Mouse (Mus musculus) stomach, embryonic 15.5 days (tissue): ENCODE data around the gene Gm20696. TPM values are rescaled to one million over a fixed set of nuclear protein-coding genes. Genes with fewer than 3 reads are reported as not detected.

Experiments used
- ATAC-seq: fragments of 200-750 bp; cut with Nextera tagmentation; 2 replicates; pipeline ENCODE4 v1.8.0; 2017; ENCODE audit warnings: low read depth, moderate number of reproducible peaks, moderate TSS enrichment; ENCODE audit not compliant: insufficient read depth, low FRiP score
- H3K27ac ChIP-seq: fragments of 300-500 bp; sonication (generic); 2 replicates; pipeline ENCODE4 v1.5.1; 2015; ENCODE audit warnings: mild to moderate bottlenecking, inconsistent platforms
- H3K27me3 ChIP-seq: fragments of 300-500 bp; sonication (generic); replicated peaks from 2 replicates; pipeline ENCODE4 v1.6.1; 2015; ENCODE audit warnings: inconsistent platforms
- H3K36me3 ChIP-seq: fragments of 300-500 bp; sonication (generic); 2 replicates; pipeline ENCODE4 v1.6.1; 2015; ENCODE audit warnings: inconsistent platforms
- H3K4me1 ChIP-seq: fragments of 300-500 bp; sonication (generic); 2 replicates; pipeline ENCODE4 v1.6.1; 2015; ENCODE audit warnings: inconsistent platforms
- H3K4me2 ChIP-seq: fragments of 300-500 bp; sonication (generic); 2 replicates; pipeline ENCODE4 v1.6.1; 2015; ENCODE audit warnings: mild to moderate bottlenecking, inconsistent platforms
- H3K4me3 ChIP-seq: fragments of 300-500 bp; sonication (generic); replicated peaks from 2 replicates; pipeline ENCODE4 v1.5.1; 2015; ENCODE audit warnings: inconsistent platforms
- H3K9ac ChIP-seq: fragments of 300-500 bp; sonication (generic); 2 replicates; pipeline ENCODE4 v1.6.1; 2015; ENCODE audit warnings: inconsistent platforms
- H3K9me3 ChIP-seq: fragments of 300-500 bp; sonication (generic); 2 replicates; pipeline ENCODE4 v1.6.1; 2016; ENCODE audit warnings: inconsistent platforms
- WGBS: fragments of 180-500 bp; shearing (Covaris S2); methylation state at CpG from one replicate; pipeline ENCODE4 v1.1.7; 2015; 5-methylcytosine and 5-hydroxymethylcytosine counted together
- polyA plus RNA-seq: library from polyadenylated mRNA; unstranded; fragments of >200 nt; fragmentation: Nextera tagmentation; extraction: Ambion mirVana; gene quantifications from 2 replicates; pipeline ENCODE4 v1.2.1, GENCODE M21; 2015

Gm20696 gene
- polyA plus RNA-seq, 1 experiment from 2014 or later: 4.6 TPM

DNA sequence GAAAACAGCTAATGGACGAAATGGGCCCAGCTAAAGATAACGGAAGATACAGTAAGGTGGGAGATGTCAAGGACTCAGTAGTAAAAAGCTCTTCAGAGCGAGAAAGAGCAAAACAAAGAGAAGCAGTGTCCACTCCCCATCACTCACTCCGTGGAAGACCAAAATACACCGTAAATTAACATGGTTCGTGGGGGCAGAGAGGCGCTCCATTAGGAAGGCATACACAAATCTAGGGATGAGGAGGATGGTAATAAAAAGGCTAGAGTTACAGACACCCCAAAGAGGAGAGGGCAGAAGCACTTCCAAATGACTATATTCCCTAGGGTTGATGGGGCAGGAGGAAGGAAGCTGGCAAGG, 390.3 kb downstream of the Gm20696 start:
- no peak overlapping the region; the same call in 1 of the 2 replicates for H3K4me2 ChIP-seq
- no peak for ATAC-seq
- WGBS: 40% methylated on average over 7 of the region's 7 CpGs

DNA sequence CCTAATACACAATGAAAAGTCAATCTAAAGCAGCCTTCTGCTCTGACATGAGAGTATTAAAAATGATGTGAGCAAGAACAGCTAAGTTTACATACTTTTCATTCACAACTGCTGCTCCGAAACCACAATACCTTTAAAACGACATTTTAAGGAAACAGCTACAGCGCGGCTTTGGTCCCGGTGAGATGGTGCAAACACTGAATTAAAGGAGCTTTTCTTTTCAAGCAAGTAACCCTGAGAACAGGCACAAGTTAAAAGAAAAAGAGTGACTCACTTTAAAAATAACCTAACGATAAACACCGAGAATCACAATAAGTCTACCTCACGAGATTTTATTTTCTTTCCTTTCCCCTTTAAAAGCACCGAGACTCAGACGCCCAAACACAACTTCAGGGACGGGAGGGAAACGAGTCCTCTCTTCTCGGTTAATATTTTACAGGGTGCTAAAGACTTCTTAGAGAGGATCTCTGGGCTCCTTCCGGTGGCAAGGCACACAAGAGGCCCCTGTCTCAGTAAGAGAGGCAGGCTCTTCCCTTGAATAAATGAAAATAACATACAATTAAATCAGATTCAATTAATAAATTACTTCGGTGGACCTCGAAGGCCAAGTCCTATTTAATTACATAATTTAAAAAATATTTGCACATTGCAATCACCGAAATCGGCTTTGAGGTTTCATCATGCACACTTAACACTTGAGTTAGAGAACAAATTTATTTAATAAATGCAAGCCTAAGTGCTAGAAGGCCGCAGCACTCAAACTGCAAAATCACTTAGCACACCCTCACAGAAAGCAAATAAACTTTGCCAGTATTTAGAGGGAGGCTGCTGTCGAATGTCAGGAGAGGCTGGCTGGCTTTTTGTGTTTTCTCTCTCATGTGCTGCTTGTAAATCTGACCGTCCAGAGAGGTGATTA, 391.0 kb downstream of the Gm20696 start:
- Histone ChIP-seq H3K27ac (peak overlapping the region; percentile 52), H3K4me1 (peaks cover 12% of the 10 kb centered on the region; the same call in 1 of the 2 replicates), H3K36me3 (no peaks in the 10 kb centered on the region), H3K9ac (no peak overlapping the region), H3K4me2 (peak overlapping the region; percentile 28; the same call in 1 of the 2 replicates), H3K4me3 (no peak overlapping the region; the same call in 1 of the 2 replicates), H3K9me3 (no peaks in the 10 kb centered on the region), H3K27me3 (no peaks in the 10 kb centered on the region)
- no peak for ATAC-seq
- 22% methylated on average over 21 of the region's 21 CpGs for WGBS

More for the DNA sequence above, 390.3 kb downstream of the Gm20696 start:
- Histone ChIP-seq H3K27me3 (no peaks in the 10 kb centered on the region), H3K4me1 (peaks cover 12% of the 10 kb centered on the region; the same call in 1 of the 2 replicates), H3K4me3 (no peak overlapping the region), H3K27ac (peak overlapping the region; percentile 52), H3K9ac (no peak overlapping the region), H3K9me3 (no peaks in the 10 kb centered on the region), H3K36me3 (no peaks in the 10 kb centered on the region)

DNA sequence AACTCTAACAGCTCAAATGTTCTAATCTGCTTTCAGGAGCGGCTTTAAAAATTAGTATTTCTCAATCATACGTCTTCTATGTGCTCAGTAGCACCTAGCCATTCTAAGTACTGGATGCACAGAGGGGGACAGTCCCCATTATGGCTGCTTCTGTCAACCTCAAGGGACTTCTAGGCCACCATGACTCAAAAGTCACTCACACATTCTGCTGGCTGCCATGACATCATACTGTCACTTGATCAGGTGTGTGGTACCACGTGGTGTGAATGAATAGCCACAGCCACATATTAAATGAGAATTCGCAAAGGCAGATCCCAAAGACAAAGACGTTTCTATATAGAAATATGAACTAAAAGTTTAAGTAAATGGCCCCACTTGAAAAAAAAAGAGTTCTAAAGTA, 391.9 kb downstream of the Gm20696 start:
- H3K4me2 ChIP-seq: no peak overlapping the region
- no peaks in the 10 kb centered on the region for H3K36me3 ChIP-seq
- H3K27ac ChIP-seq: no peak overlapping the region; the same call in 1 of the 2 replicates
- 81% methylated on average over 5 of the region's 5 CpGs for WGBS
- ATAC-seq: no peak
- no peak overlapping the region for H3K4me3 ChIP-seq
- H3K9me3 ChIP-seq: no peaks in the 10 kb centered on the region
- no peak overlapping the region for H3K9ac ChIP-seq
- no peaks in the 10 kb centered on the region for H3K27me3 ChIP-seq
- peaks cover 12% of the 10 kb centered on the region; the same call in 1 of the 2 replicates for H3K4me1 ChIP-seq

DNA sequence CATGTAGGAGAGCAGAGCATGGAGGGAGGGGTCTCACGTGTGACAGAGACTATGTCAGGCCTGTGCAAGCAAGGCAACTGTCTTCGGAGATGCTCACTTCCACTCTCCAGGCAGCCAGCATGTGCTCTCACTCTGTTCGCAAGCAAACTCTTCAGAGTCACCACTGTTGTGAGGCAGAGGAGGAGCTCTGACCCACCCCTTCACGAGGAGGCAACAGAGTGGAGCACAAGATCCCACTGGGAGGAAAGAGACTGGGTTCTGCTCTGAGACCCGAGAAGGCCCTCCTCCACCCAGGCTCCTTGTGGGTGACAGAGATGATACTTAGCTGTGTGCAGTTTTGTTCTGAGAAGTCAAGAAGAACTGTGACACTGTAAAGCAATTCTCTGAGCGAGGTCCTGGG, 392.4 kb downstream of the Gm20696 start:
- ATAC-seq: 0 out of 2 replicates have a peak, but pooled peaks have one; percentile 21

DNA sequence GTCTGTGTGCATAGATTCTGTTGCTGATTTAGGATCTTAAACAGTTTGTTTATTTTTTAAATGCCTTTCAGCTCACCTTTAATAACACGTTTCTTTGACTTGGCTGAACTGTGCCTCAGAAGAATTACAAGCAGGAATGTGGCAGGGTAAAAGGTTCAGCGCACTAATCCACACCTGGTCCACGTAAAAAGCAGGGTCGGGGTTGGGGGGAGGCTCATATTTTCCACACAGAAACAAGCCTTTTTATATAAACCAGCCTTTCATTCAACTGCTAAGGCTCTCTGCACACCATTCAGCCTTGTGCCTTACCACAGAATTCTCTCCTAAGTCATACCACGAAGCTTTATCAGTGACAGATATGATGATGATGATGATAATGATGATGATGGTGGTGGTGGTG, 393.4 kb downstream of the Gm20696 start:
- ATAC-seq: no peak
- H3K36me3 ChIP-seq: no peaks in the 10 kb centered on the region
- H3K9me3 ChIP-seq: no peaks in the 10 kb centered on the region

More for the DNA sequence above, 392.4 kb downstream of the Gm20696 start:
- H3K36me3 ChIP-seq: no peaks in the 10 kb centered on the region
- H3K9me3 ChIP-seq: no peaks in the 10 kb centered on the region
- H3K9ac ChIP-seq: no peak overlapping the region
- no peak overlapping the region for H3K27ac ChIP-seq
- no peak overlapping the region for H3K4me2 ChIP-seq
- peaks cover 12% of the 10 kb centered on the region; the same call in 1 of the 2 replicates for H3K4me1 ChIP-seq
- no peaks in the 10 kb centered on the region for H3K27me3 ChIP-seq
- WGBS: 65% methylated on average over 6 of the region's 6 CpGs
- no peak overlapping the region for H3K4me3 ChIP-seq

DNA sequence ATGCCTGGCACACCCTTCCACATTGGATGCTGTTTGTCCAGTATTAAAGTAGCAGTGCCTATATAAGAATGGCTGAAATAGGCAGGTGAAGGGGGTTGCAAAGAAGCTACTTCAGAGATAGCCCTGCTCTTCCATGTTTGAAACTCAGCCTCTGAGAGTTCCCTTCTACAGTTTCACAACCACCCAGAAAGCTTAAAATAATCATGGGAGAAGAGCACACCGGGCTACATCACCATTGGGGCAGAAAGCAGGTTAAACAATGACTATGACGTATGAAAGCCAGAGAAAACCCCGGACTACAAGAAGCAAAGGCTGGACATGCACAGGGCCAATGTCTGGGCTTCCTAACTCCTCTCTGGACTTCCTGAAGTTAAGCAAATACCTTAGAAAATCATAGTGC, 394.4 kb downstream of the Gm20696 start:
- no peaks in the 10 kb centered on the region for H3K9me3 ChIP-seq
- H3K4me2 ChIP-seq: no peak overlapping the region
- WGBS: 62% methylated on average over 3 of the region's 3 CpGs
- H3K9ac ChIP-seq: no peak overlapping the region
- H3K36me3 ChIP-seq: no peaks in the 10 kb centered on the region
- H3K27me3 ChIP-seq: no peaks in the 10 kb centered on the region
- H3K4me1 ChIP-seq: peaks cover 12% of the 10 kb centered on the region; the same call in 1 of the 2 replicates
- H3K4me3 ChIP-seq: no peak overlapping the region
- no peak overlapping the region for H3K27ac ChIP-seq
- ATAC-seq: no peak

More for the DNA sequence above, 393.4 kb downstream of the Gm20696 start:
- Histone ChIP-seq H3K27ac (0 out of 2 replicates have a peak overlapping the region, but pooled peaks have one; percentile 31), H3K4me3 (no peak overlapping the region), H3K4me1 (peaks cover 12% of the 10 kb centered on the region; the same call in 1 of the 2 replicates), H3K9ac (no peak overlapping the region), H3K27me3 (no peaks in the 10 kb centered on the region), H3K4me2 (no peak overlapping the region)
- WGBS: 47% methylated on average over 5 of the region's 5 CpGs

DNA sequence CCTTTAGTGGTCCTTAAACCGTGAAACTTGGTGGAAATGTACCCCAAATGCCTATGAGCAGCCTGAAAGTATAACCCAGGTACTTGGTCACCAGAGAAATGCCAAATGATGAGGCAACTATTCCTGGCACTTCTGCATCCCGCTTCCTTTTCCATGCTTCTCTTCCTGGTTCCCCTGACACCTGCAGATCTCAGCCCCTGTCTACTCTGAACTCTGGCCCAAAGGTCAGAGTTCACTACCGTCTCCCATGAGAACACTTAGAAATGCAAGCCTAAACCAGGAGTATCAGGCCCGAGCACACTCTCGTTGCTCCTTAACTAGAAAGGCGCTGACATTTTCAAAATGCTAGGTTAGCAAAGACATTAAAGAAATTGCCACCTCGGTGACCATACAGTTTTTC, 394.9 kb downstream of the Gm20696 start:
- WGBS: 75% methylated on average over 7 of the region's 7 CpGs
- Histone ChIP-seq H3K4me3 (no peak overlapping the region), H3K27ac (no peak overlapping the region), H3K36me3 (no peaks in the 10 kb centered on the region), H3K9me3 (no peaks in the 10 kb centered on the region), H3K9ac (no peak overlapping the region), H3K4me1 (peaks cover 12% of the 10 kb centered on the region; the same call in 1 of the 2 replicates), H3K27me3 (no peaks in the 10 kb centered on the region), H3K4me2 (no peak overlapping the region)
- ATAC-seq: no peak

DNA sequence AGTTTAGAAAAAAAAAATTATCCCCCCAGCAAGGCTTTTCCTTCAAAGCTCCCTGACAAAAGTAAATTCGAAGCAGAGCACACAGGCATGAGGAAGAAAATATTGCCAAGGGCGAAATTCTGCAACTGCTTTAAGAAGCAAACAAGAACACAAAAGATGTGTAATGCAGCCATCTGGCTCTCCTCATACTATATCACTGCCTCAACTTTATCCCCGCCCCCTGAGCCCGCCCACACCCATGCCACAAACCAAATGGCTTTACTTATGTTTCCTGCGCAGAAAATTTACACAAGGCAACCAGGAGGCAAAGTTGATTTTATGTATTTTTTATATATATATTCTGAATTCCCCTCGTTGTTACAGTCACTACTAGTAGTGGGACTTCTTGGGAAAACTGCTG, 396.7 kb downstream of the Gm20696 start:
- H3K4me2 ChIP-seq: no peak overlapping the region
- WGBS: 33% methylated on average over 6 of the region's 6 CpGs
- no peaks in the 10 kb centered on the region for H3K9me3 ChIP-seq
- H3K27ac ChIP-seq: no peak overlapping the region
- no peak overlapping the region for H3K4me3 ChIP-seq
- no peaks in the 10 kb centered on the region for H3K27me3 ChIP-seq
- peaks cover 18% of the 10 kb centered on the region for H3K4me1 ChIP-seq
- no peaks in the 10 kb centered on the region for H3K36me3 ChIP-seq
- no peak for ATAC-seq
- H3K9ac ChIP-seq: no peak overlapping the region

DNA sequence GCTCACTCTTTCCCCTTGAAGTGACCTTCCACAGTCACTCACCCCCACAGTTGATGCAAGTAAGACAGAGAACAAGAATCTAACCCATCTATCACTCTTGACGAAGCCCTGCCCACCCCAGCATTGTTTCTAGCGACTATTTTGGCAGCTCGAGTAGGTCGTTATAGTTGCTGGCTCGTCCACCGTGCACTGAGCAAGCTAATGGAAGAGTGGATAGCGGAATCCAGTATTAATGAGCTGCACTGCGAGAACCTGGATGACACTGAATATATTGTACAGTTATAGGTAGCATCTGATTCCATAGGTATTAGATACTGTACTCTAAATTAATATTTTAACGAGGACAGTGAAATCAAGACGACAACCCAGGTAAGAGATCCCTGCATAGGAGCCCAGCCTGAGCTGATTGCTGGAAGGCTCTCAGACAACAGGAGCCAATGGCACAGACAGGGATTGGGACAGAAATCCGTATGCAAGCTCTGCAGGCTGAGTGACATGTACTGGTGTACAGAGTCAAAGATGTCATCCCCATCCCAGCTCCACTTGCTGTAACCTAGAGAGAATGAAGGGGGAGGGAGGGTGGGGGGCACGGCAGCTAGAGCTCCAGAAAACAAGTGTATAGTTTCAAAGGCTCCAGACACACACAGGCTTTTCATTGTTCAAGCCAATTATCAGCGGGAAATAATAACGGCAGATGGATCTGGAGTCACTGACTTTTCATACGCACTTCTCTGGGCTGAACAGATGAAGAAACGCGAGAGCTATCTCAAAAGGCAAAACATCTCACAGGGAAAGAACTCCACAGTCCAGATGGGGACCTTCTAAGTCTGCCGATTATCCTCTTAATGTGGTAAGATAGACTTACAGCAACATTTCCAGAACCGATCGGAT, 398.2 kb downstream of the Gm20696 start:
- Histone ChIP-seq H3K27ac (no peak overlapping the region), H3K27me3 (no peaks in the 10 kb centered on the region), H3K4me2 (no peak overlapping the region), H3K9me3 (no peaks in the 10 kb centered on the region), H3K4me1 (peaks cover 31% of the 10 kb centered on the region), H3K4me3 (no peak overlapping the region), H3K9ac (no peak overlapping the region), H3K36me3 (no peaks in the 10 kb centered on the region)
- ATAC-seq: no peak
- WGBS: 62% methylated on average over 20 of the region's 20 CpGs

DNA sequence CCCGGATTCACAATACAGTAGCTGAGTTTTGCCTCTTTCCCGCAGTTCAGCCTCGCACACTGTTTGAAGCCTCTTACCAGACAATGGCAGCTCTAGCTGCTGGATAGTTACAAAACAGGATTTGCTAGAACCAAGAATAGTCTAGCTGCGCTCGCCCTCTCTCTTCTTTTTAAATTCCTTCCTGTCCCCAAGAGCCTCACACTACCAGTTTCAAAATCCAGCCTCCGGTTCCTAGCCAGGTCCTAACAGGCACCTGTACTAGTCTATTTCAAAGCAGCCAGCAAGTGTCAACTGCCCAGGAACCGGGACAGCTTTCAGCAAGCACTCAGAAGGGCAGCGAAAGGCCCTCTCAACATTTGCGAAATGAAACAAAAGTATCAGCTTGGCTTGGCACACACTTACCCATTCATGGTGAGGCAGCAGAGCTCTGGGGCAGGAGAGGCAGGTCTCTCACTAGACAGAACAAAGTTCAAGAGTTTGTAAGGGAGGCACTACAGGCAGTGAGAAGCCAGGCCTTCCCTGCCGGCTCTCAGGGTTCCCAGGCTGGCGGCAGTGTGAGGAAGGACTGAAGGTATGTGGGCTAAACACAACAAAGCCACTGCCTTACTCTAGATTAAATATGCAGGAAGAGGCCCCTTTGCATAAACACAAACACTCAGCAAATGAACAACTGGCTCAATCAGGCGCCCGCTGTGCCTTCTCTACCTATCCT, 400.5 kb downstream of the Gm20696 start:
- WGBS: 28% methylated on average over 13 of the region's 13 CpGs
- H3K27ac ChIP-seq: peak overlapping the region; percentile 85
- H3K27me3 ChIP-seq: no peaks in the 10 kb centered on the region
- no peaks in the 10 kb centered on the region for H3K9me3 ChIP-seq
- peak; percentile 54; the same call in 1 of the 2 replicates for ATAC-seq
- no peaks in the 10 kb centered on the region for H3K36me3 ChIP-seq
- H3K4me1 ChIP-seq: peaks cover 38% of the 10 kb centered on the region
- peak overlapping the region; percentile 18 for H3K4me3 ChIP-seq
- H3K9ac ChIP-seq: no peak overlapping the region
- peak overlapping the region; percentile 42 for H3K4me2 ChIP-seq

DNA sequence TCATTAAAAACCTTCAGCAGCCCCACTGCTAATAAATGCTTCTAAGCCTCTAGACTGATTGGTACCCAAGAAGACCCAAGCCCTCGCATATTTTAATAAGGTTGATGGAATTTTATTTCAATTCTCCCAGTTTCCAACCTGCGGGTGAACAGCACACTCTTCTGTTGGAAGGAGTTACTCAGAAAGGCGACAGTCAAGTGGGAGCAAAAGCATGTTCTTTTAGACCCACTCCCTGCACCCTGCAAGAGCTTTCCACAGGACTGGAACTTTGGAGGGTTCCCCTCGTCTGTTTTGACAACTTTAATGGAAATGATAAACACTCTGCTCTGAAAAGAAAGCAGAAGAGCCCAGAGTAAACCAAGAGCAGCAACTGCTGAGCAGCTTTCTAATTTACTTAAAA, 401.4 kb downstream of the Gm20696 start:
- 23% methylated on average over 4 of the region's 4 CpGs for WGBS
- H3K4me1 ChIP-seq: peaks cover 39% of the 10 kb centered on the region
- no peaks in the 10 kb centered on the region for H3K9me3 ChIP-seq
- H3K36me3 ChIP-seq: no peaks in the 10 kb centered on the region
- H3K4me2 ChIP-seq: peak overlapping the region; percentile 42; the same call in 1 of the 2 replicates
- no peak overlapping the region for H3K9ac ChIP-seq
- no peak overlapping the region for H3K4me3 ChIP-seq
- H3K27ac ChIP-seq: peak overlapping the region; percentile 85; the same call in 1 of the 2 replicates
- no peak for ATAC-seq
- H3K27me3 ChIP-seq: no peaks in the 10 kb centered on the region
